Mouse (Mus musculus): ENCODE results near the gene Olfr1170. TPM values are rescaled to one million over a fixed set of nuclear protein-coding genes. Genes with fewer than 3 reads are reported as not detected.

Olfr1170 gene
- not detected in 2 replicates for total RNA-seq (2021)
- long read RNA-seq, experiment 1: 0 reads
- long read RNA-seq, experiment 2: 0 reads

DNA sequence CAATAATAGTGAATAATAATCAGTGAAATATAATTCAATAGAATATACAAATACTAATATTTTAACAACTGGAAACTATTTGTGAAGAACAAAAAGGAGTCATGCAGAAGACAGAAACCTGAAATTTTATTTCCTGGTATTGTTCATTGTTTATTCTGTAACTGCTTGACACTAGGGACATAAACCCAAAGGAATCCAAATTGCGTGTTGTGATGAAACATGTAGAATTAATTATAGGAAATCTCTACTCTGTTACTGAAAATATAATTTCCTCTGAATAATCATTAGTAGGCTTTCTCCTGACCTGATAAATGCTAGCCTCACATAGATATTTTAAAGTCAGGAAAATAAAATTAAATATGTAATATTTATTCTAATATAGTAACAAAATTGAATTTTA, at the start of gene Olfr1170:
Gene Olfr1170 (minus strand): TSS at position 101 of the 400 bp plus-strand sequence.
- DNase-seq: no peak

DNA sequence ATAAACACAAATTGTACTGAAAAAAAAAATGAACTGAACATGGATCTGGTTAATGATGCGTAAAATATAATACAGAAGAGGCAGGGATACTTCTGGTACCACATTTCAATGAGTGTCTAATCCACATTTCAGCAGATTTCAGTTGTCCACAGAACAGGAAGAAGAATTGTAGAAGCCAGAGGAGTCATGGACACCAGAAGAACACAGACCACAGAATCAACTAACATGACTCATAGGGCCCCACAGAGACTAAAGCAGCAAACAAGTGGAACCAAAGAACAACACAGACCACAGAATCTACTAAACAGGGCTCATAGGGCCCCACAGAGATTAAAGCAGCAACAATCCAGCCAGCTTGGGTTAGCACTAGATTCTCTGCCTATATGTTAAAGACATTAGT, 7.3 kb downstream of the Olfr1170 start:
- no peak for DNase-seq

DNA sequence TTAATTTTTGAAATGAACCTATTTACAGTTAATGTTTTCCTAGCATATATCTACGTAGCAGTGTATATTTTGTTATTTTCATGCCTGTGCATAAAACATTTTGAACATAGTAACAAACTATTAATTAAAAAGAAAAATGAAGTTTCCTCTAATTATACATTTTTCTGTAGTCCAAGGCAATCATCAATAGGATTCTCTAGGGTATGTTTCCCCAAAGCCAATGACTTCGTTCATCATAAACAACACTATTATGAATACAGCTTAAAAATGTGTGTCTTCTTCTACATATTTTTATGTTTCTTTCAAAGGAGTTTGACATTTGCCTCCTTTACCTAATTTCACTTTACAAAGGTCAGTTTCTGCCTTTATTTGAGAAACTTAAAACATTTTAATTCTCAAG, 46.6 kb downstream of the Olfr1170 start, which contains the start of gene Olfr1168:
Gene Olfr1168 (plus strand): TSS at position 301 of the 400 bp plus-strand sequence.
- DNase-seq: no peak

Other genes with a start within 250 kb of the Olfr1170 start
- not detected in 2 replicates for gene Olfr1158, start 238.2 kb downstream of the Olfr1170 start, total RNA-seq (2021)
- not detected in 2 replicates for gene Olfr1160, start 220.1 kb downstream of the Olfr1170 start, total RNA-seq (2021)
- gene Olfr1161, start 205.6 kb downstream of the Olfr1170 start, total RNA-seq (2021): not detected in 2 replicates
- not detected in 2 replicates for gene Olfr73, start 190.6 kb downstream of the Olfr1170 start, total RNA-seq (2021)
- not detected in 2 replicates for gene Olfr1162, start 177.2 kb downstream of the Olfr1170 start, total RNA-seq (2021)
- not detected in 2 replicates for gene Olfr1163, start 156.5 kb downstream of the Olfr1170 start, total RNA-seq (2021)
- not detected in 2 replicates for gene Olfr1164, start 134.4 kb downstream of the Olfr1170 start, total RNA-seq (2021)
- gene Olfr1166, start 100.1 kb downstream of the Olfr1170 start, total RNA-seq (2021): not detected in 2 replicates
- gene Olfr1167, start 73.1 kb downstream of the Olfr1170 start, total RNA-seq (2021): not detected in 2 replicates
- not detected in 2 replicates for gene Olfr1168, start 46.5 kb downstream of the Olfr1170 start, total RNA-seq (2021)
- gene Olfr1173, start 51.5 kb upstream of the Olfr1170 start, total RNA-seq (2021): not detected in 2 replicates
- gene Olfr1174-ps, start 86.8 kb upstream of the Olfr1170 start, total RNA-seq (2021): not detected in 2 replicates
- not detected in 2 replicates for gene Olfr1175-ps, start 98.9 kb upstream of the Olfr1170 start, total RNA-seq (2021)
- gene Olfr1176, start 108.4 kb upstream of the Olfr1170 start, total RNA-seq (2021): not detected in 2 replicates
- gene Olfr1177-ps, start 118.2 kb upstream of the Olfr1170 start, total RNA-seq (2021): not detected in 2 replicates
- gene Olfr1178, start 158.7 kb upstream of the Olfr1170 start, total RNA-seq (2021): not detected in 2 replicates
- gene Olfr1179, start 178.1 kb upstream of the Olfr1170 start, total RNA-seq (2021): not detected in 2 replicates
- gene Olfr1180, start 190.8 kb upstream of the Olfr1170 start, total RNA-seq (2021): not detected in 2 replicates
- not detected in 2 replicates for gene Olfr1181, start 197.8 kb upstream of the Olfr1170 start, total RNA-seq (2021)
- gene Gm13757, start 220.8 kb upstream of the Olfr1170 start, total RNA-seq (2021): not detected in 2 replicates
- gene Olfr1183, start 226.5 kb upstream of the Olfr1170 start, total RNA-seq (2021): not detected in 2 replicates